Mouse (Mus musculus) gastrocnemius, adult 18-20 months (tissue): ENCODE measurements at regions not wholly inside any gene's neighbourhood (a gene's known extent, or its start where the extent isn't known, plus 50 kb on each side); places are given as distances from the start of the nearest gene placed in this dataset. TPM values are rescaled to one million over a fixed set of nuclear protein-coding genes. Genes with fewer than 3 reads are reported as not detected.

ENCODE experiments used
- DNase-seq: peaks from one replicate; pipeline ENCODE4 v3.0.0; 2021; ENCODE audit warnings: low spot score
- microRNA-seq: library from miRNA; unstranded; fragments of <30 nt; microRNA quantifications from one replicate; pipeline ENCODE4 v1.2.0, GENCODE M21; 2021

DNA sequence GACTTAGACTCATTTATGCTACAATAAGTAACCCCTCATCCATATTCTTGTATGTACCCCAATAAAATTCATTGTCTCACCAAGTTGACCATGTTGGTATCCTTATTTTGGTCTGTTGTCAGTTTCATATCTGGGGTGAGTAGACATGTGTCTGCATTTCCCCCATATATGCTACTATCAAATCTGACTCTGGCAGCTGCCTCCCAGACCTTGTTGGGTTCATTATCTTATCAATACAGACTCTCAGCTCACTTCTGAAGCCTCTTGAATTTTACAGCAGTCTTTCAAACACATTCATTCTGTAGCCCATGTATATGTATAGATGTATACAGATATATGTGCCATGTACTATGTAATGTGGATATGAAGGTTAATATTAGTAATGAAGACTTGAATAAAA lies 67.4 kb upstream of the Adgra3 start:
- no peak for DNase-seq

DNA sequence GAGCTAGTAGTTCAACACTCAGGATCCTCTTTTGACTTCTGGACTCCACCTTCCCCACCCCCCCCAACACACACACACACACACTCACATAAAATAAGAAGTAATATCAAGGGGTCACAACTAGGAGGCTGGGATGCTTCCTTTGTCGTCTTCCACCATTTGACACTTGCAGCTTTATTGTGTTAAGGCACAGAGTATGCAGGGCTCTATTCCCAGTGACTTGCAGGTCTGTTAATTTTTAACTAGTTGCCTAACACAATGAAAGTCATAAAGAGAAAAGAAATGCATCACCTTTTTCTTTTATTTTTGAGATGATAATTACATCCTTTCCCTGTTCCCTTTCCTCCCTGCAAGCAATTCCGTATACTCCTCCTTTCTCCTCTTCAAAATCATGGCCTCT lies 66.9 kb upstream of the Adgra3 start:
- no peak for DNase-seq

DNA sequence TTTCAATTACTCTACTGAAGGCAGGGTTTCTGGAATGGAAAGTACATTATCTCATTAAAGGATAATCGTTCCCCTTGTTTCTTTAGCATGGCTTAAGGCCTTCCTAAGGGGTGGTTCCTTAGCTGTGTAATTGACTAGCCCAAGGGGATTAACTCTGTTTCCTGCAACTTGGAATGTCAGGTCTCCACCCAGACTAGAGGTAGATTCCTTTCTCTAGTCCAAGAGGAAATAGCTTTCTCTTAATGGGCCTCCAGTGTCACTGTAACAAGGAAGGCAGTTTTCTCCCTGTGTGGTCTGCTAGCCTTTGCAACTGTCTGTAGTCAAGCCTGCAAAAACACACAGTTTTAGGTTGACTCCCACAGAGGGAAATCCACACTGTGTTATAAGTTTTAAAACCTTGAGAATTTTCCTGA lies 64.0 kb upstream of the Adgra3 start:
- DNase-seq, result no peak

DNA sequence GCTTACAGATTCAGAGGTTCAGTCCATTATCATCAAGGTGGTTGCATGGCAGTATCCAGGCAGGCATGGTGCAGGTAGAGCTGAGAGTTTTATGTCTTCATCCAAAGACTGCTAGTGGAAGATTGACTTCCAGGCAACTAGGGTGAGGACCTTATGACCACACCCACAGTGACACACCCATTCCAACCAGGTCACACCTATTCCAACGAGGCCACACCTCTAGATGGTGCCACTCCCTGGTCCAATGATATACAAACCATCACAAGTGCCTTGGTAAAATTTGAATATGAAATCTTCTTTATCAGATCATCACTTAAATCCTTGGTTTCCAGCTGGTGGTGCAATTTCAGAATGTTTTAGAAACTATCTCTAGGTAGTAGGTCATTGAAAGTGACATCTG lies 61.1 kb upstream of the Adgra3 start:
- no peak for DNase-seq

Small RNA genes in the stretch of these regions (microRNA-seq; reads per million reads assigned to microRNA genes)
- not detected for gene Mir8117
